Mouse (Mus musculus): ENCODE results near the gene Pigv. TPM values are rescaled to one million over a fixed set of nuclear protein-coding genes. Genes with fewer than 3 reads are reported as not detected.
"Not testable (repeated sequence)": the region's sequence is repeated elsewhere in the genome, so short reads cannot be mapped to it uniquely, and the experiment has no call there.

The Pigv gene
- total RNA-seq, 2 experiments from 2014 or later, result 9.7 to 12.2 TPM

- peak; percentile 82 for DNase-seq (ENCODE audit: low spot score)
Observed at GRCm38 (mm10) chr4:133649989-133650699, 22.3 kb downstream of the Pigv start, which contains the start of gene Zdhhc18. Zdhhc18 (minus strand) TSS chr4:133650154.

GRCm38 (mm10) chr4:133649464-133649863 lies 23.0 kb downstream of the Pigv start:
- not testable (repeated sequence) for DNase-seq (ENCODE audit: low spot score)

- DNase-seq (ENCODE audit: low spot score), result no peak
Observed at GRCm38 (mm10) chr4:133645680-133646079, 26.8 kb downstream of the Pigv start.

GRCm38 (mm10) chr4:133645195-133645594 lies 27.3 kb downstream of the Pigv start:
- no peak for DNase-seq (ENCODE audit: low spot score)

- no peak for DNase-seq (ENCODE audit: low spot score)
Observed at GRCm38 (mm10) chr4:133634043-133634410, 38.4 kb downstream of the Pigv start.

- peak; percentile 90 for DNase-seq (ENCODE audit: low spot score)
Observed at GRCm38 (mm10) chr4:133633332-133634042, 39.0 kb downstream of the Pigv start.

GRCm38 (mm10) chr4:133632483-133633327 lies 39.7 kb downstream of the Pigv start:
- no peak for DNase-seq (ENCODE audit: low spot score)

GRCm38 (mm10) chr4:133631769-133632411 lies 40.6 kb downstream of the Pigv start:
- no peak for DNase-seq (ENCODE audit: low spot score)

GRCm38 (mm10) chr4:133631071-133631768 lies 41.2 kb downstream of the Pigv start:
- DNase-seq (ENCODE audit: low spot score), result no peak

GRCm38 (mm10) chr4:133630326-133630920 lies 42.0 kb downstream of the Pigv start:
- DNase-seq (ENCODE audit: low spot score), result no peak

GRCm38 (mm10) chr4:133629191-133629590 lies 43.3 kb downstream of the Pigv start:
- no peak for DNase-seq (ENCODE audit: low spot score)

- DNase-seq (ENCODE audit: low spot score), result no peak
Observed at GRCm38 (mm10) chr4:133628517-133628916, 43.9 kb downstream of the Pigv start.

GRCm38 (mm10) chr4:133627039-133627438 lies 45.4 kb downstream of the Pigv start:
- no peak for DNase-seq (ENCODE audit: low spot score)

- DNase-seq (ENCODE audit: low spot score), result no peak
Observed at GRCm38 (mm10) chr4:133626621-133627020, 45.8 kb downstream of the Pigv start.

- no peak for DNase-seq (ENCODE audit: low spot score)
Observed at GRCm38 (mm10) chr4:133626221-133626620, 46.2 kb downstream of the Pigv start.

GRCm38 (mm10) chr4:133625621-133626071 lies 46.8 kb downstream of the Pigv start:
- no peak for DNase-seq (ENCODE audit: low spot score)

- DNase-seq (ENCODE audit: low spot score), result no peak
Observed at GRCm38 (mm10) chr4:133624830-133625229, 47.6 kb downstream of the Pigv start.

- no peak for DNase-seq (ENCODE audit: low spot score)
Observed at GRCm38 (mm10) chr4:133622161-133622695, 50.2 kb downstream of the Pigv start.

- no peak for DNase-seq (ENCODE audit: low spot score)
Observed at GRCm38 (mm10) chr4:133620668-133621067, 51.8 kb downstream of the Pigv start.

All from gastrocnemius, adult 18-20 months (tissue).